Mouse (Mus musculus) kidney, adult 2 months (tissue): Measurements from ENCODE around the gene B2m. TPM values are rescaled to one million over a fixed set of nuclear protein-coding genes. Genes with fewer than 3 reads are reported as not detected.

Source experiments
- DNase-seq: peaks from one replicate; pipeline ENCODE4 v3.0.0; 2021
- H3K27ac ChIP-seq: fragments of 200-500 bp; 2 replicates; pipeline ENCODE4 v1.5.1; 2012; ENCODE audit warnings: low read depth, low read length, control low read depth, inconsistent platforms; ENCODE audit not compliant: insufficient read depth
- H3K27me3 ChIP-seq: fragments of 200-500 bp; replicated peaks from 2 replicates; pipeline ENCODE4 v1.6.1; 2012; ENCODE audit warnings: mild to moderate bottlenecking, moderate library complexity, low read length, inconsistent platforms; ENCODE audit not compliant: control insufficient read depth, insufficient read depth
- H3K36me3 ChIP-seq: fragments of 200-500 bp; 2 replicates; pipeline ENCODE4 v1.6.1; 2012; ENCODE audit warnings: mild to moderate bottlenecking, moderate library complexity, low read length, inconsistent platforms; ENCODE audit not compliant: control insufficient read depth, insufficient read depth
- H3K4me1 ChIP-seq: fragments of 200-500 bp; 2 replicates; pipeline ENCODE4 v1.6.1; 2011; ENCODE audit warnings: low read length; ENCODE audit not compliant: control insufficient read depth, insufficient read depth
- H3K4me3 ChIP-seq: fragments of 200-500 bp; 2 replicates; pipeline ENCODE4 v1.5.1; 2011; ENCODE audit warnings: mild to moderate bottlenecking, low read depth, low read length, control low read depth; ENCODE audit not compliant: insufficient read depth
- CTCF ChIP-seq: fragments of 200-500 bp; conservative IDR thresholded peaks from 2 replicates; pipeline ENCODE4 v1.5.1; 2011; ENCODE audit warnings: low read depth, mild to moderate bottlenecking, control low read depth, low read length, moderate library complexity, mixed read lengths; ENCODE audit not compliant: insufficient read depth, insufficient read length
- POLR2A ChIP-seq: fragments of 200-500 bp; IDR thresholded peaks from one replicate; pipeline ENCODE4 v1.6.1; 2011; ENCODE audit warnings: low read depth, low read length, control low read depth
- WGBS: fragments of 180-500 bp; shearing (Covaris S2); methylation state at CpG from one replicate; pipeline ENCODE4 v1.1.7; 2018; 5-methylcytosine and 5-hydroxymethylcytosine counted together
- polyA plus RNA-seq: library from polyadenylated mRNA; depleted of rRNA; stranded (reverse); fragments of >200 nt; gene quantifications from 2 replicates; pipeline ENCODE4 v1.2.3, GENCODE M21; 2012

Gene B2m
- polyA plus RNA-seq, 1 experiment: 854 TPM

GRCm38 (mm10) chr2:122125680-122126572 is 21.6 kb upstream of the B2m start:
- H3K27ac ChIP-seq: no peak overlapping the region
- TF ChIP-seq CTCF (no peak), POLR2A (no peak)
- H3K4me3 ChIP-seq: no peak overlapping the region
- 69% methylated on average over 12 of the region's 12 CpGs for WGBS
- no peaks in the 10 kb centered on the region for H3K4me1 ChIP-seq
- H3K36me3 ChIP-seq: no peaks in the 10 kb centered on the region
- no peak for DNase-seq
- H3K27me3 ChIP-seq: no peaks in the 10 kb centered on the region

- H3K27me3 ChIP-seq: no peaks in the 10 kb centered on the region
- H3K27ac ChIP-seq: peak overlapping the region; percentile 15; the same call in 1 of the 2 replicates
- no peaks in the 10 kb centered on the region for H3K4me1 ChIP-seq
- TF ChIP-seq POLR2A: no peak
- 45% methylated on average over 5 of the region's 5 CpGs for WGBS
- H3K36me3 ChIP-seq: no peaks in the 10 kb centered on the region
- no peak overlapping the region for H3K4me3 ChIP-seq
- no peak for DNase-seq
These were observed 20.6 kb upstream of the B2m start for GRCm38 (mm10) chr2:122126765-122127347.

- no peak for TF ChIP-seq POLR2A
- no peak for TF ChIP-seq CTCF
- 95% methylated on average over 4 of the region's 4 CpGs for WGBS
- no peak overlapping the region for H3K4me3 ChIP-seq
- H3K27me3 ChIP-seq: no peaks in the 10 kb centered on the region
- no peak overlapping the region for H3K27ac ChIP-seq
- no peaks in the 10 kb centered on the region for H3K36me3 ChIP-seq
- no peak for DNase-seq
- no peaks in the 10 kb centered on the region for H3K4me1 ChIP-seq
These were observed 19.9 kb upstream of the B2m start for GRCm38 (mm10) chr2:122127635-122128034.

GRCm38 (mm10) chr2:122132078-122132477 is 15.4 kb upstream of the B2m start:
- Histone ChIP-seq H3K36me3 (no peaks in the 10 kb centered on the region), H3K27ac (no peak overlapping the region), H3K4me1 (no peaks in the 10 kb centered on the region), H3K4me3 (no peak overlapping the region), H3K27me3 (no peaks in the 10 kb centered on the region)
- no peak for TF ChIP-seq CTCF
- TF ChIP-seq POLR2A: no peak
- DNase-seq: no peak
- WGBS: 95% methylated on average over 2 of the region's 2 CpGs

- Histone ChIP-seq H3K27ac (no peak overlapping the region), H3K4me3 (no peak overlapping the region), H3K27me3 (no peaks in the 10 kb centered on the region), H3K36me3 (no peaks in the 10 kb centered on the region), H3K4me1 (0 out of 2 replicates have a peak, but pooled peaks cover 2% of the 10 kb centered on the region)
- TF ChIP-seq POLR2A: no peak
- no peak for TF ChIP-seq CTCF
- WGBS: 80% methylated on average over 2 of the region's 2 CpGs
- DNase-seq: no peak
These were observed 14.9 kb upstream of the B2m start for GRCm38 (mm10) chr2:122132618-122133017.

- Histone ChIP-seq H3K27me3 (no peaks in the 10 kb centered on the region), H3K4me1 (0 out of 2 replicates have a peak, but pooled peaks cover 5% of the 10 kb centered on the region), H3K4me3 (no peak overlapping the region), H3K27ac (no peak overlapping the region), H3K36me3 (no peaks in the 10 kb centered on the region)
- DNase-seq: no peak
- 41% methylated on average over 5 of the region's 5 CpGs for WGBS
- TF ChIP-seq CTCF (no peak), POLR2A (no peak)
These were observed 9.5 kb upstream of the B2m start for GRCm38 (mm10) chr2:122137839-122138465.

- H3K27me3 ChIP-seq: no peaks in the 10 kb centered on the region
- TF ChIP-seq CTCF (no peak), POLR2A (no peak)
- no peak overlapping the region for H3K27ac ChIP-seq
- DNase-seq: peak; percentile 25
- 62% methylated on average over 2 of the region's 2 CpGs for WGBS
- H3K4me3 ChIP-seq: no peak overlapping the region
- H3K4me1 ChIP-seq: 0 out of 2 replicates have a peak, but pooled peaks cover 5% of the 10 kb centered on the region
- no peaks in the 10 kb centered on the region for H3K36me3 ChIP-seq
These were observed 6.7 kb upstream of the B2m start for GRCm38 (mm10) chr2:122140815-122141214.
